Mouse (Mus musculus) testis, adult 10 weeks (tissue): ENCODE results near the gene Slc16a3. TPM values are rescaled to one million over a fixed set of nuclear protein-coding genes. Genes with fewer than 3 reads are reported as not detected.

Source experiments
- polyA plus RNA-seq: library from polyadenylated mRNA; stranded (reverse); fragments of 350-450 nt; fragmentation: Illumina TruSeq; extraction: RNeasy Lipid Tissue Mini Kit (QIAGEN cat#74804); gene quantifications from one replicate; pipeline ENCODE4 v1.2.3, GENCODE M21; 2014; ENCODE audit warnings: low read depth, low replicate concordance

The Slc16a3 gene
- polyA plus RNA-seq, result 0.07 TPM

GRCm38 (mm10) chr11:120948328-120948727 is at the start of gene Slc16a3:
Slc16a3 (plus strand) TSS chr11:120948480.

GRCm38 (mm10) chr11:120932564-120933398 is 15.5 kb upstream of the Slc16a3 start, which contains the start of gene Ccdc57:
Ccdc57 (minus strand) TSS chr11:120932872.

GRCm38 (mm10) chr11:120990951-120991526 is 42.8 kb downstream of the Slc16a3 start, which contains the start of gene Csnk1d:
Csnk1d (minus strand) TSS chr11:120991330.

Other genes starting within 250 kb of the Slc16a3 start
- gene Cenpx, start 234.7 kb upstream of the Slc16a3 start, polyA plus RNA-seq, result 2.4 TPM
- gene Lrrc45, start 234.6 kb upstream of the Slc16a3 start, polyA plus RNA-seq, result 0.18 TPM
- not detected for gene Rac3, start 227.0 kb upstream of the Slc16a3 start, polyA plus RNA-seq
- gene Dcxr, start 221.2 kb upstream of the Slc16a3 start, polyA plus RNA-seq, result not detected
- 0.66 TPM for gene Cbr2, start 216.4 kb upstream of the Slc16a3 start, polyA plus RNA-seq
- gene Hmga1b, start 185.7 kb upstream of the Slc16a3 start, polyA plus RNA-seq, result not detected
- gene Rfng, start 164.3 kb upstream of the Slc16a3 start, polyA plus RNA-seq, result 0.21 TPM
- 39.3 TPM for gene Gps1, start 164.2 kb upstream of the Slc16a3 start, polyA plus RNA-seq
- gene Dus1l, start 152.1 kb upstream of the Slc16a3 start, polyA plus RNA-seq, result 9.6 TPM
- gene Fasn, start 123.9 kb upstream of the Slc16a3 start, polyA plus RNA-seq, result 0.92 TPM
- gene Ccdc57, start 15.6 kb upstream of the Slc16a3 start, polyA plus RNA-seq, result 8.3 TPM
- gene Csnk1d, start 42.9 kb downstream of the Slc16a3 start, polyA plus RNA-seq, result 173 TPM
- gene Cd7, start 90.9 kb downstream of the Slc16a3 start, polyA plus RNA-seq, result not detected
- not detected for gene Sectm1b, start 115.1 kb downstream of the Slc16a3 start, polyA plus RNA-seq
- 1.6 TPM for gene Sectm1a, start 132.7 kb downstream of the Slc16a3 start, polyA plus RNA-seq
- gene Tex19.2, start 170.2 kb downstream of the Slc16a3 start, polyA plus RNA-seq, result 1.3 TPM
- gene Tex19.1, start 197.7 kb downstream of the Slc16a3 start, polyA plus RNA-seq, result 4.7 TPM
- gene Uts2r, start 211.8 kb downstream of the Slc16a3 start, polyA plus RNA-seq, result not detected